Mouse (Mus musculus): ENCODE results near the gene Rhoq. TPM values are rescaled to one million over a fixed set of nuclear protein-coding genes. Genes with fewer than 3 reads are reported as not detected.

Gene Rhoq
- total and polyA plus RNA-seq, 2 experiments from 2014 or later, result 4.0 to 17.9 TPM

- no peak for ATAC-seq
- no peak overlapping the region for H3K4me3 ChIP-seq (ENCODE audit: low read depth, low read length)
- H3K36me3 ChIP-seq (ENCODE audit: insufficient read depth), result no peaks in the 10 kb centered on the region
- H3K4me1 ChIP-seq (ENCODE audit: insufficient read depth), result peaks cover 5% of the 10 kb centered on the region; the same call in 1 of the 2 replicates
- no peaks in the 10 kb centered on the region for H3K9me3 ChIP-seq (ENCODE audit: low read length)
- WGBS, result 78% methylated on average over 10 of the region's 10 CpGs
- H3K27ac ChIP-seq (ENCODE audit: low read depth, low read length), result no peak overlapping the region
- peak; percentile 13 for DNase-seq
- TF ChIP-seq CTCF (IDR thresholded peaks at IDR 0.05; ENCODE audit: low read depth), result no peak
- H3K9ac ChIP-seq, result no peak overlapping the region
- H3K4me2 ChIP-seq (ENCODE audit: low read depth), result no peak overlapping the region
- H3K27me3 ChIP-seq (ENCODE audit: insufficient read depth, low read length), result no peaks in the 10 kb centered on the region
Observed at GRCm38 (mm10) chr17:86967536-86968525, 4.9 kb downstream of the Rhoq start.

- H3K4me1 ChIP-seq (ENCODE audit: insufficient read depth), result peaks cover 5% of the 10 kb centered on the region; the same call in 1 of the 2 replicates
- TF ChIP-seq CTCF (IDR thresholded peaks at IDR 0.05; ENCODE audit: low read depth), result no peak
- H3K4me3 ChIP-seq (ENCODE audit: low read depth, low read length), result no peak overlapping the region
- no peak overlapping the region for H3K9ac ChIP-seq
- H3K27me3 ChIP-seq (ENCODE audit: insufficient read depth, low read length), result no peaks in the 10 kb centered on the region
- no peaks in the 10 kb centered on the region for H3K36me3 ChIP-seq (ENCODE audit: insufficient read depth)
- no peak overlapping the region for H3K27ac ChIP-seq (ENCODE audit: low read depth, low read length)
- no peak for DNase-seq
- ATAC-seq, result no peak
- no peaks in the 10 kb centered on the region for H3K9me3 ChIP-seq (ENCODE audit: low read length)
- H3K4me2 ChIP-seq (ENCODE audit: low read depth), result no peak overlapping the region
- 94% methylated on average over 5 of the region's 5 CpGs for WGBS
Observed at GRCm38 (mm10) chr17:86968581-86968980, 5.7 kb downstream of the Rhoq start.

GRCm38 (mm10) chr17:86969582-86969981 lies 6.7 kb downstream of the Rhoq start:
- Histone ChIP-seq H3K4me3 (ENCODE audit: low read depth, low read length) (no peak overlapping the region), H3K27me3 (ENCODE audit: insufficient read depth, low read length) (no peaks in the 10 kb centered on the region), H3K36me3 (ENCODE audit: insufficient read depth) (no peaks in the 10 kb centered on the region), H3K9ac (no peak overlapping the region), H3K4me2 (ENCODE audit: low read depth) (no peak overlapping the region), H3K9me3 (ENCODE audit: low read length) (no peaks in the 10 kb centered on the region), H3K27ac (ENCODE audit: low read depth, low read length) (no peak overlapping the region), H3K4me1 (ENCODE audit: insufficient read depth) (no peaks in the 10 kb centered on the region)
- no peak for ATAC-seq
- TF ChIP-seq CTCF (IDR thresholded peaks at IDR 0.05; ENCODE audit: low read depth), result no peak
- no peak for DNase-seq
- 54% methylated on average over 5 of the region's 5 CpGs for WGBS

- H3K4me1 ChIP-seq (ENCODE audit: insufficient read depth), result no peaks in the 10 kb centered on the region
- 89% methylated on average over 15 of the region's 15 CpGs for WGBS
- H3K27ac ChIP-seq (ENCODE audit: low read depth, low read length), result no peak overlapping the region
- no peak for DNase-seq
- no peak for TF ChIP-seq CTCF (IDR thresholded peaks at IDR 0.05; ENCODE audit: low read depth)
- no peak overlapping the region for H3K9ac ChIP-seq
- no peaks in the 10 kb centered on the region for H3K9me3 ChIP-seq (ENCODE audit: low read length)
- H3K27me3 ChIP-seq (ENCODE audit: insufficient read depth, low read length), result no peaks in the 10 kb centered on the region
- ATAC-seq, result no peak
- no peaks in the 10 kb centered on the region for H3K36me3 ChIP-seq (ENCODE audit: insufficient read depth)
- H3K4me3 ChIP-seq (ENCODE audit: low read depth, low read length), result no peak overlapping the region
- no peak overlapping the region for H3K4me2 ChIP-seq (ENCODE audit: low read depth)
Observed at GRCm38 (mm10) chr17:86970026-86970750, 7.3 kb downstream of the Rhoq start.

GRCm38 (mm10) chr17:86971036-86971435 lies 8.2 kb downstream of the Rhoq start:
- Histone ChIP-seq H3K4me3 (ENCODE audit: low read depth, low read length) (no peak overlapping the region), H3K4me1 (ENCODE audit: insufficient read depth) (no peaks in the 10 kb centered on the region), H3K4me2 (ENCODE audit: low read depth) (no peak overlapping the region), H3K9ac (no peak overlapping the region), H3K27me3 (ENCODE audit: insufficient read depth, low read length) (no peaks in the 10 kb centered on the region), H3K36me3 (ENCODE audit: insufficient read depth) (no peaks in the 10 kb centered on the region), H3K27ac (ENCODE audit: low read depth, low read length) (no peak overlapping the region), H3K9me3 (ENCODE audit: low read length) (no peaks in the 10 kb centered on the region)
- 47% methylated on average over 5 of the region's 5 CpGs for WGBS
- ATAC-seq (peak; percentile 43; the same call in 1 of the 2 replicates), DNase-seq (no peak)
- no peak for TF ChIP-seq CTCF (IDR thresholded peaks at IDR 0.05; ENCODE audit: low read depth)

GRCm38 (mm10) chr17:86971860-86972259 lies 9.0 kb downstream of the Rhoq start:
- WGBS, result 86% methylated on average over 7 of the region's 7 CpGs
- Histone ChIP-seq H3K36me3 (ENCODE audit: insufficient read depth) (no peaks in the 10 kb centered on the region), H3K4me2 (ENCODE audit: low read depth) (no peak overlapping the region), H3K27ac (ENCODE audit: low read depth, low read length) (no peak overlapping the region), H3K4me1 (ENCODE audit: insufficient read depth) (no peaks in the 10 kb centered on the region), H3K27me3 (ENCODE audit: insufficient read depth, low read length) (no peaks in the 10 kb centered on the region), H3K4me3 (ENCODE audit: low read depth, low read length) (no peak overlapping the region), H3K9me3 (ENCODE audit: low read length) (no peaks in the 10 kb centered on the region), H3K9ac (no peak overlapping the region)
- DNase-seq (no peak), ATAC-seq (no peak)
- TF ChIP-seq CTCF (IDR thresholded peaks at IDR 0.05; ENCODE audit: low read depth), result no peak

GRCm38 (mm10) chr17:86973097-86973496 lies 10.2 kb downstream of the Rhoq start:
- 95% methylated on average over 2 of the region's 2 CpGs for WGBS

More at GRCm38 (mm10) chr17:86973097-86973496, 10.2 kb downstream of the Rhoq start:
- Histone ChIP-seq H3K9ac (no peak overlapping the region), H3K4me2 (ENCODE audit: low read depth) (no peak overlapping the region), H3K4me1 (ENCODE audit: insufficient read depth) (no peaks in the 10 kb centered on the region), H3K9me3 (ENCODE audit: low read length) (no peaks in the 10 kb centered on the region), H3K36me3 (ENCODE audit: insufficient read depth) (no peaks in the 10 kb centered on the region), H3K4me3 (ENCODE audit: low read depth, low read length) (no peak overlapping the region), H3K27ac (ENCODE audit: low read depth, low read length) (no peak overlapping the region), H3K27me3 (ENCODE audit: insufficient read depth, low read length) (no peaks in the 10 kb centered on the region)
- TF ChIP-seq CTCF (IDR thresholded peaks at IDR 0.05; ENCODE audit: low read depth), result no peak
- DNase-seq (no peak), ATAC-seq (no peak)

Measured in forebrain, postnatal 0 days (tissue).